Mouse (Mus musculus) limb, embryonic 10.5 days (tissue): ENCODE data around the gene Gna12. TPM values are rescaled to one million over a fixed set of nuclear protein-coding genes. Genes with fewer than 3 reads are reported as not detected.

Experiments used
- polyA plus RNA-seq: library from polyadenylated mRNA; unstranded; fragments of >200 nt; fragmentation: Nextera tagmentation; extraction: Ambion mirVana; gene quantifications from 2 replicates; pipeline ENCODE4 v1.2.1, GENCODE M21; 2016

The Gna12 gene
- polyA plus RNA-seq, 1 experiment from 2014 or later: 13.4 TPM

Other genes with a start within 250 kb of the Gna12 start
- 4.3 and 5.8 TPM in 2 replicates for gene Lfng, start 223.1 kb downstream of the Gna12 start, polyA plus RNA-seq
- gene Ttyh3, start 181.4 kb downstream of the Gna12 start, polyA plus RNA-seq: 36.6 and 47.0 TPM in 2 replicates
- gene Iqce, start 128.1 kb downstream of the Gna12 start, polyA plus RNA-seq: 24.2 and 24.9 TPM in 2 replicates
- 21.8 and 22.2 TPM in 2 replicates for gene Brat1, start 125.4 kb downstream of the Gna12 start, polyA plus RNA-seq
- 0.88 and 1.1 TPM in 2 replicates for gene Amz1, start 106.3 kb downstream of the Gna12 start, polyA plus RNA-seq
- gene Card11, start 170.2 kb upstream of the Gna12 start, polyA plus RNA-seq: 0.49 TPM in 1 of 2 replicates, not detected in the other